Mouse (Mus musculus) neural tube, postnatal 0 days (tissue): ENCODE data around the gene Olfr325. TPM values are rescaled to one million over a fixed set of nuclear protein-coding genes. Genes with fewer than 3 reads are reported as not detected.

Experiments
- polyA plus RNA-seq: library from polyadenylated mRNA; unstranded; fragments of >200 nt; fragmentation: Nextera tagmentation; extraction: Ambion mirVana; gene quantifications from 2 replicates; pipeline ENCODE4 v1.2.1, GENCODE M21; 2015

Gene Olfr325
- polyA plus RNA-seq = not detected in 2 replicates

DNA sequence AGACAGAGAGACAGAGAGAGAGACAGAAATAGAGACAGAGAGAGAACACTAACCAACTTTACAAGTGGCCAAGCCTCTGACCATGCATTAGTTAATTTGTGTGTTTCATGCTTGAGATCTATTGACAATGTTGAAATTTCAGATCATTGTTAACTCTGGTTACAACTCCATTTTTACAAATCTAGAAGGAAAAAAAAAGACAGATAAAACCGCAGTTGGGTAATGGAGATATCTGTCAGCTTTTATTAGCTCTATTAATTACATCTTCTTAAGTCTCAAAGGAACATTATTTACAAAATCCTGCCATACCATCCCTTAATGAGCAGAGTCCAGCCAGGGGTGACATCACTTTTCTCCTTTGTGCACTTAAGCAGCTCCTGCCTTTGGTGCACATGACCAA lies at the start of gene Olfr325:
Gene Olfr325, plus strand, starts transcription at position 301 of the 400 bp plus-strand sequence.

DNA sequence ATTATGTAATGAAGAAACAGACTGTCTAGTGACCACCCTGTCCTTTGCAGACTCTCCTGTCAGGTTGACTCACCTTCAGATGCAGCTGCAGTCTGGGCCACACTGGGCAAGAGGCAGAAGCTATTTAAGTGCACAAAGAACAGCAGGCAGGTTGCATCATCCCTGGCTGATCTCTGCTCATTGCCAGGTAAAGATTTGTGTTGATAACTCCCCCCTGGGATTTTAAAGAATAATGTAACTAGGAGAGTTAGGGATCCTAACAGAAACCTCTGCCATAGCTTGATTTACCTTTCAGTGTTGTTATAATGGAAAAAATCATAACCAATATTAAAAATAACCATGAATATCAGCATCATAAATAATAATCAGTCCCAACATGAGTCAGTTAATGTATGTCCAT lies 42.8 kb upstream of the Olfr325 start, which contains the start of gene Olfr330:
Gene Olfr330, minus strand, starts transcription at position 101 of the 400 bp plus-strand sequence.

DNA sequence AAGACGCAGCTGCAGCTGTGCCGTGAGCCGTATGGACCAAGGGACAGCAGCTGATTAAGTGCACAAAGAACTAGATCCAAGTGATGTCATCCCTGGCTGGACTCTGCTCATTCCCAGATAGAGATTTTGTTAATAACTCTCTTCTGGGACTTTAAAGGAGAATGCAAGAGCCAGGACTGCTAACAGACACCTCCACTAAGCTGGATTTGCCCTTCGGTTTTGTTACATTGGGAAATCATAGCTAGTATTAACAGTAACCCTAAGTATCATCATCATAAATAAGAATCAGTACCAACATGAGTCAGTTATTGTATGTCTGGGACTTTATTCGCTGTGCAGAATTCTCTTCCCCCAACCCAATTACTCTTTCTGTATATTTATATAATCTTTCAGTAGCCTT lies 31.2 kb upstream of the Olfr325 start, which contains the start of gene Olfr329-ps:
Gene Olfr329-ps, minus strand, starts transcription at position 101 of the 400 bp plus-strand sequence.

DNA sequence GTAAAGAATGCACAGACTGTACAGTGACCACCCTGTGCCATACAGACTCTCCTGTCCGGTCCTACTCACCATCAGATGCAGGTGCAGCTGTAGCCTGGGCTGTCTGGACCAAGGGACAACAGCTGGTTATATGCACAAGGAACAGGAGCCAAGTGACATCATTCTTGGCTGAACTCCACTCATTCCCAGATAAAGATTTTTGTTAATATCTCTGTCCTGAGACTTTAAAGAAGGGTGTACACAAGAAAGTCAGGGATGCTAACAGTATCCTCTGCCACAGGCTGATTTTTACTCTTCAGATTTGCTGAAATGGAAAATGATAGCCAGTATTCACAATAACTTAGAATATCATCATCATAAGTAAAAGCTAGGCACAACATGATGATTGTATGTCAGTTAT lies 22.0 kb upstream of the Olfr325 start, which contains the start of gene Olfr328:
Gene Olfr328, minus strand, starts transcription at position 101 of the 400 bp plus-strand sequence.

DNA sequence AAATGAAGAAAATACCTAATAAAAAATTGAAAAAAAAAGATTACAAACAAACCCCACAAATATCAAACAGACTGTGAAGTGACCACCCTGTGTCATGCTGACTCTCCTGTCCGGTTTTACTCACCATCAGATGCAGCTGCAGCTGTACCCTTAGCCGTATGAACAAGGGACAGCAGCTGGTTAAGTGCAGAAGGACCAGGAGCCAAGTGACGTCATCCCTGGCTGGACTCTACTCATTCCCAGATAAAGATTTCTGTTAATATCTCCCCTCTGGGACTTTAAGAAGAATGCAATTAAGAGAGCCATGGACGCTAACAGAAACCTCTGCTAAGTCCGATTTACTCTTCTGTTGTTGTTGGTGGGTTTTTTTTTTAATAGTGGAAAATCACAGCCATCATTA lies 7.1 kb upstream of the Olfr325 start, which contains the start of gene Olfr224:
Gene Olfr224, minus strand, starts transcription at position 149 of the 400 bp plus-strand sequence.

DNA sequence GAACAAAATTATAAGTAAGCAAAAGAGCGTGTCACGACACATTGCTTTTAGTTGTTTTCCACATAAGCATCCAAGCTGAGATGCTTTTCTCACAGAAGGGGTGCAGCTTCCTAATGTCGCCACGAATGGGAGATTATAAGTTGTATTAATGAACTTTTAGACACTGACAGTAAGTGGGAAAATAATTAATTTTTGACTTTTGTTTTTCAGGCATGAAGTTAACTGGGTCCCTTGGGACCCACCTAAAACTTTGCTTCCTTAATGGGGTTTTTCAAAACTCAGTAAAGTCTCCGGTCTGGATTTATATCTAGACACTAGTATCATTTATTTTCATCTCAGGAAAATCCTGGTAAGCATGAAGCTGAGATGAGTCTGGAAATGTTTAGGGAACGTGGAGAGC lies 17.3 kb downstream of the Olfr325 start, which contains the start of gene Olfr324:
Gene Olfr324, plus strand, starts transcription at position 301 of the 400 bp plus-strand sequence.

DNA sequence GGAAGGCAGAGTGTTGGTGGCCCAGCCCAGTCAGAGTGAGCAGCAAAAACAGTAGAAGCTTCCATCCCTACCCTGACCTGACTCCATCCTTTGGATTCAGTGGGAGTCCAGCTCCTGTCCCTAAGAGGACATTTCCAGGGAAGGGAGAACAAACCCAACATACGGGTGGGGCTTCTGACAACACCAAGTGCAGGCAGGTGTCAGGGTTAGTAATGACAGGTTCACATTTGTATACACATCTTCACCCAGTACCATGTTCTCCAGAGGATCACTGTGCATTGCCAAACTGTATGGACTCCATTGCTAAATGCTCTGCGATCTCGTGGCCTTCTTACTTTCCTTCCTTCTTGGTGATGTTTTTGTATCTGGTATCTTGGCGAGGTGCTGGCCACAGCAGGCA lies 38.4 kb downstream of the Olfr325 start, which contains the start of gene 2210407C18Rik:
Gene 2210407C18Rik, minus strand, starts transcription at position 101 of the 400 bp plus-strand sequence.

DNA sequence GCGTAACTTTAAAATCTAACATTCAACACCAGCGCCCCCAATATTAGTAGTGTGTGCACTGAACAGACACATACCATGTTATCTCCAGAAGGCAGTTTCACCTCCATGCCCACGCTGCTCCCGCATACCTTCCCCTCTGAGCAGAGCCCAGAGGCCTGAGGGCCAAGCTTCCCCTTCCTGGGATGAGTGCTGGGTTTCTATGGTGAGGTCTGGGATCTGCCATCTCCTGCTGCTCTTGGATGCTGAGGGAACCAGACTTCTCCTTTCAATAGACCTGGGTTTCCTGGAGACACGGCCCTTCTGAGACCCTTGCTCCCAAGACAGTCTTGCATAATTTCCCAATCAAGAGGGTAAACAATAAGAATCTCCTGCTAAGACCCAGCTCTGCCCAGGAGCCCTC lies 52.9 kb downstream of the Olfr325 start, which contains the start of gene Olfr323:
Gene Olfr323, minus strand, starts transcription at position 101 of the 400 bp plus-strand sequence.

Other genes starting within 250 kb of the Olfr325 start
- gene Zfp672, start 247.4 kb upstream of the Olfr325 start, polyA plus RNA-seq = 48.4 and 48.9 TPM in 2 replicates
- gene Sh3bp5l, start 247.0 kb upstream of the Olfr325 start, polyA plus RNA-seq = 39.3 and 41.8 TPM in 2 replicates
- gene Lypd8, start 198.7 kb upstream of the Olfr325 start, polyA plus RNA-seq = not detected in 2 replicates
- not detected in 2 replicates for gene 1810065E05Rik, start 156.6 kb upstream of the Olfr325 start, polyA plus RNA-seq
- gene Gm12253, start 145.2 kb upstream of the Olfr325 start, polyA plus RNA-seq = not detected in 2 replicates
- gene Lypd9, start 124.8 kb upstream of the Olfr325 start, polyA plus RNA-seq = not detected in 2 replicates
- not detected in 2 replicates for gene Olfr30, start 115.5 kb upstream of the Olfr325 start, polyA plus RNA-seq
- not detected in 2 replicates for gene Olfr332, start 85.2 kb upstream of the Olfr325 start, polyA plus RNA-seq
- not detected in 2 replicates for gene Olfr331, start 75.2 kb upstream of the Olfr325 start, polyA plus RNA-seq
- 0.17 TPM in 1 of 2 replicates, not detected in the other for gene Olfr330, start 42.9 kb upstream of the Olfr325 start, polyA plus RNA-seq
- gene Olfr329-ps, start 31.3 kb upstream of the Olfr325 start, polyA plus RNA-seq = 0.04 and 0.08 TPM in 2 replicates
- gene Olfr328, start 22.1 kb upstream of the Olfr325 start, polyA plus RNA-seq = 0.12 and 0.18 TPM in 2 replicates
- gene Olfr224, start 7.2 kb upstream of the Olfr325 start, polyA plus RNA-seq = 0.09 and 0.23 TPM in 2 replicates
- gene Olfr324, start 17.4 kb downstream of the Olfr325 start, polyA plus RNA-seq = 0.21 and 0.41 TPM in 2 replicates
- not detected in 2 replicates for gene 2210407C18Rik, start 38.3 kb downstream of the Olfr325 start, polyA plus RNA-seq
- gene Olfr323, start 52.8 kb downstream of the Olfr325 start, polyA plus RNA-seq = not detected in 2 replicates
- 0.46 and 0.47 TPM in 2 replicates for gene Trim58, start 62.7 kb downstream of the Olfr325 start, polyA plus RNA-seq
- gene Olfr322, start 81.1 kb downstream of the Olfr325 start, polyA plus RNA-seq = not detected in 2 replicates
- gene Olfr320, start 103.4 kb downstream of the Olfr325 start, polyA plus RNA-seq = not detected in 2 replicates
- gene Olfr319, start 121.4 kb downstream of the Olfr325 start, polyA plus RNA-seq = not detected in 2 replicates
- gene Olfr318, start 146.3 kb downstream of the Olfr325 start, polyA plus RNA-seq = not detected in 2 replicates
- gene Olfr317, start 161.5 kb downstream of the Olfr325 start, polyA plus RNA-seq = not detected in 2 replicates
- not detected in 2 replicates for gene Olfr316, start 175.0 kb downstream of the Olfr325 start, polyA plus RNA-seq
- not detected in 2 replicates for gene Olfr315, start 195.5 kb downstream of the Olfr325 start, polyA plus RNA-seq
- gene Olfr314, start 205.2 kb downstream of the Olfr325 start, polyA plus RNA-seq = not detected in 2 replicates
- 15.4 and 16.6 TPM in 2 replicates for gene Fam183b, start 224.2 kb downstream of the Olfr325 start, polyA plus RNA-seq
- not detected in 2 replicates for gene Olfr313, start 237.3 kb downstream of the Olfr325 start, polyA plus RNA-seq